Mouse (Mus musculus) midbrain, embryonic 14.5 days (tissue): ENCODE measurements at regions not wholly inside any gene's neighbourhood (a gene's known extent, or its start where the extent isn't known, plus 50 kb on each side); places are given as distances from the start of the nearest gene placed in this dataset.
"Not testable (repeated sequence)": the region's sequence is repeated elsewhere in the genome, so short reads cannot be mapped to it uniquely, and the experiment has no call there.

ENCODE experiments used
- ATAC-seq: fragments of 200-750 bp; cut with Nextera tagmentation; 2 replicates; pipeline ENCODE4 v1.8.0; 2017; ENCODE audit warnings: moderate number of reproducible peaks, moderate library complexity; ENCODE audit not compliant: low FRiP score, low TSS enrichment
- DNase-seq: peaks from one replicate; pipeline ENCODE4 v3.0.0-alpha.2; 2015
- H3K27ac ChIP-seq: fragments of 300-500 bp; sonication (generic); replicated peaks from 2 replicates; pipeline ENCODE4 v1.5.1; 2014; ENCODE audit warnings: mild to moderate bottlenecking, low read depth, low read length, moderate library complexity
- H3K27me3 ChIP-seq: fragments of 300-500 bp; sonication (generic); 2 replicates; pipeline ENCODE4 v1.6.1; 2014; ENCODE audit warnings: low read length, control low read depth, mixed read lengths; ENCODE audit not compliant: control insufficient read depth, insufficient read depth
- H3K36me3 ChIP-seq: fragments of 300-500 bp; sonication (generic); 2 replicates; pipeline ENCODE4 v1.6.1; 2014; ENCODE audit warnings: low read length, control low read depth; ENCODE audit not compliant: control insufficient read depth, insufficient read depth
- H3K4me1 ChIP-seq: fragments of 300-500 bp; sonication (generic); 2 replicates; pipeline ENCODE4 v1.6.1; 2014; ENCODE audit warnings: mild to moderate bottlenecking, antibody characterized with exemption, low read length, control low read depth; ENCODE audit not compliant: control insufficient read depth, insufficient read depth
- H3K4me2 ChIP-seq: fragments of 300-500 bp; sonication (generic); 2 replicates; pipeline ENCODE4 v1.6.1; 2014; ENCODE audit warnings: mild to moderate bottlenecking, low read length, moderate library complexity
- H3K4me3 ChIP-seq: fragments of 300-500 bp; sonication (generic); replicated peaks from 2 replicates; pipeline ENCODE4 v1.5.1; 2014; ENCODE audit warnings: low read depth, low read length
- H3K9ac ChIP-seq: fragments of 300-500 bp; sonication (generic); replicated peaks from 2 replicates; pipeline ENCODE4 v1.6.1; 2014; ENCODE audit warnings: mild to moderate bottlenecking, low read length, moderate library complexity
- H3K9me3 ChIP-seq: fragments of 300-500 bp; sonication (generic); 2 replicates; pipeline ENCODE4 v1.6.1; 2016; ENCODE audit warnings: low read length, control low read depth, mixed read lengths; ENCODE audit not compliant: control insufficient read depth
- WGBS: fragments of 180-500 bp; shearing (Covaris S2); extraction: QIAGEN DNeasy Blood & Tissue Kit; methylation state at CpG from one replicate; pipeline ENCODE4 v1.1.7; 2014; 5-methylcytosine and 5-hydroxymethylcytosine counted together

DNA sequence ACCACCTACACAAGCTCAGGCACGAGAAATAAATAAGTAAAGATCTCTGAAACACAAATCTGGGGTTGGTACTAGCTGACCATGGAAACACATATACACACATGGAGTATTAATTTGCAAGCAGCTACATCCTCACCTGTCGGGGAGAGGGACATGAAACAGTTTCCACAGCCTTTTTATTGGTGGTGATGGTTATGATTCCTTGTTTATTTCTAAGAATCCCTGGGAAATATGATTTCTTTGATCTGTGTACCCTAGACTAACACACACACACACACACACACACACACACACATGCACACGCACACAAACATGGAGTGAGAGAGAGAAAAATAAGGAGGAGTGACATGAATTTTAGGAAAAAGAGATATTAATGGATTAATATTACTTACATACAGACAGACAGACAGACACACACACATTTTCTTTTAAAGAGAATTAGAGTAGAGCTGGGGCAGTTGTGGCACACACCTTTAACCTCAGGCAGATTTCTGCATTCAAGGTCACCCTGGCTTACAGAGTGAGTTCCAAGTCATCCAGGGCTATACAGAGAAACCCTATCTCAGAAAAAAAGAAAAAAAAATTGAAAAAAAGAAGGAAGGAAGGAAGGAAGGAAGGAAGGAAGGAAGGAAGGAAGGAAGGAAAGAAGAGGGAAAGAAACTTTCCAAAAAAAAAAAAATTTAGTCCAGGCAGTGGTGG, 164.2 kb upstream of the Gdi2 start:
- ATAC-seq, H3K4me1 ChIP-seq, H3K9ac ChIP-seq, H3K27ac ChIP-seq, H3K9me3 ChIP-seq, H3K36me3 ChIP-seq, H3K4me2 ChIP-seq, H3K4me3 ChIP-seq, H3K27me3 ChIP-seq: not testable (repeated sequence)
- WGBS, result 46% methylated on average over 3 of the region's 3 CpGs
- DNase-seq, result peak; percentile 26

DNA sequence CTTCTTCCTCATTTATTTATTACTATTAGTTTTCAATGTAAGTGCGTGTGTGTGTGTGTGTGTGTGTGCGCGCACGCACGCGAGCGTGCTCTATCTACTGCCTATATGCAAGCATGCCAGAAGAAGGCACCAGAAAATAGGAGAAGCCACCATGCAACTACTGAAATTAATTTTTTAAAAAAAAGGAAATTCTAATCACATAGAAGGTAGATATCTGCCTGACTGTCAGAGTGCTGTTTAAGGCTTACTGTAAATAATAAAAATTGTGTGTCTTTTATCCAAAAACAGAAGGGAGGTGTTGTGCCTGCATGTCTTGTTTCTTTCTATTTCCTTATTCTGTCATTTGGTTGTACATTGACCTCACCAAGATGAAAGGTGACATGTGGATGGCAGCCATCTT, 163.1 kb upstream of the Gdi2 start:
- Histone ChIP-seq H3K27ac (no peak overlapping the region), H3K4me2 (no peak overlapping the region), H3K4me1 (no peaks in the 10 kb centered on the region), H3K9ac (no peak overlapping the region), H3K36me3 (no peaks in the 10 kb centered on the region), H3K9me3 (0 out of 2 replicates have a peak, but pooled peaks cover 2% of the 10 kb centered on the region), H3K27me3 (no peaks in the 10 kb centered on the region), H3K4me3 (no peak overlapping the region)
- no peak for DNase-seq
- ATAC-seq, result no peak
- 94% methylated on average over 7 of the region's 7 CpGs for WGBS

DNA sequence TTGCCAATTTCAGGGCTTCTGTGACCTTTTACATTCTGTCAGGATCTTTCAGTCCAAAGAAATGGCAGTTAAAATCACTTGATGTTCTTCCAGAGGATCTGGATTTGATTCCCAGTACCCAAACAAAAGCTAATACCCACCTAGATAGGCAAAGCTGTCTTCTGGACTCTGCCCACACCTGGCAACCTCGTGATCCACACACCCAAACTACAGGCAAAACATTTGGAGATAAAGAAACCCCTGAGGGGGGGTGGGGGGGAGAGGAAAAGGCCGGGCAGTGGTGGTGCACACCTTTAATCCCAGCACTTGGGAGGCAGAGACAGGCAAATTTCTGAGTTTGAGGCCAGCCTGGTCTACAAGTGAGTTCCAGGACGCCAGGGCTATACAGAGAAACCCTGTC, 160.1 kb upstream of the Gdi2 start:
- not testable (repeated sequence) for H3K4me1 ChIP-seq, H3K36me3 ChIP-seq, H3K4me2 ChIP-seq, DNase-seq, H3K9ac ChIP-seq, H3K27ac ChIP-seq, H3K4me3 ChIP-seq, H3K9me3 ChIP-seq, ATAC-seq, H3K27me3 ChIP-seq
- 59% methylated on average over 3 of the region's 3 CpGs for WGBS

DNA sequence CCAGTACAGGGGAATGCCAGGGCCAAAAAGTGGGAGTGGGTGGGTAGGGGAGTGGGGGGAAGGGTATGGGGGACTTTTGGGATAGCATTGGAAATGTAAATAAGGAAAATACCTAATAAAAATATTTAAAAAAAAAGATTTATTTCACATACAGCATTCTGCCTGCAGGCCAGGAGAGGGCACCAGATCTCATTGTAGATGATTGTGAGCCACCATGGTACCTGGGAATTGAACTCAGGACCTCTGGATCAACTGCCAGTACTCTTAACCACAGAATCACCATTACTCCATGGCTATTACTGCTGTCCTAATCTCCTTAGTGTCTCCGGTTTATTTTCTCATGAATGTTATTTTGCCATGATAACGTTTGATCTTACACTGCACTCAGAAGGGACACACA, 132.1 kb upstream of the Gdi2 start:
- WGBS, result 86% methylated on average over 2 of the region's 2 CpGs

DNA sequence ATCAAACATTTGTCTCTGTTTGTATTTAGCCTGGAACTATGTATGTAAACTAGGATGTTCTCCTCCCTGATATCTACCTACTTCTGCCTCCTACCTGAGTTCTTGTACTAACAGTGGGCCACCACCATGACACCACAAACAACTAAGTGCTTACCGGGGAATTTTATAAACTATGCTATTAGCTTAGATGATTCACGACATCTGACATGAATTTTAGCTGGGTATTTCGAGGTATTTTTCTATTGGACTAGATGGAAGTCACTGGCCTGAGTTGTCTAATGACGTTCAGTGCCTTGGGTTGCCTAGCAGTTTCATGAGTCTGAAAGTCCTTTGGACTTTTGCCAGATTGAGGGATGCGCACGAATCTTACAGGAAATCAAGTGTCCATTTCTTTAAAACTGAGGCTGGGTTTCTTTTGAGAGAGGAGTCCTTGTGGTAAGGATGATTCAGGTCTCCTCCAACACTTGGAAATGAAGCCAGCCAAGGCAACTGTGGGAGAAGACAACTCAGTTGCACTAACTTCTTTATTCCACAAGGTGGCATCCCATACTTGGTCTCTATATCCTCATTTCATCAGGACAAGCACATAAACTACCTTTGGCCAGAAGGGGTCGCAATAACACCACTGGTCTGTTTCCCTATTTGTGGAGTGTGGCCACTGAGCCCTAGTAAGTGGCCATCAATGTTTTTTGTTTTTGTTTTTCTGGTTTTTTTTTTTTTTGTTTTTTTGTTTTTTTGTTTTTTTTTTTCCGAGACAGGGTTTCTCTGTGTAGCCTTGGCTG, 131.4 kb upstream of the Gdi2 start:
- not testable (repeated sequence) for H3K9ac ChIP-seq, H3K27ac ChIP-seq, H3K27me3 ChIP-seq, H3K4me3 ChIP-seq, H3K36me3 ChIP-seq, H3K4me1 ChIP-seq, H3K4me2 ChIP-seq, H3K9me3 ChIP-seq
- 43% methylated on average over 8 of the region's 8 CpGs for WGBS
- DNase-seq (peak; percentile 81), ATAC-seq (peak; percentile 64; the same call in 1 of the 2 replicates)

More for the DNA sequence above, 132.1 kb upstream of the Gdi2 start:
- H3K27me3 ChIP-seq, DNase-seq, H3K4me3 ChIP-seq, ATAC-seq, H3K9me3 ChIP-seq, H3K4me2 ChIP-seq, H3K4me1 ChIP-seq, H3K27ac ChIP-seq, H3K9ac ChIP-seq, H3K36me3 ChIP-seq: not testable (repeated sequence)

DNA sequence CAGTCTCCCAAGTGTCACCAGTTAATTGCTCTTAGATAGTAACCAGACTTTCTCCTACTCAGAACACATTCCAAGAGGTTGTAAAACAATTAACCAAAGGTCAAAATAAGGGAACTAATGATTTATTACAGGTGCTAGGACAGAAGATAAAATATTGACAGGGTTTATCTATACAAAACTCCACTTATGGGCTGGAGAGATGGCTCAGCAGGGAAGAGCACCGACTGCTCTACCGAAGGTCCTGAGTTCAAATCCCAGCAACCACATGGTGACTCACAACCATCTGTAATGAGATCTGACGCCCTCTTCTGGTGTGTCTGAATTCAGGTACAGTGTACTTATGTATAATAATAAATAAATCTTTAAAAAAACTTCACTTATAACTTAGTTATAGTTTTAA, 127.6 kb upstream of the Gdi2 start:
- 69% methylated on average over 3 of the region's 3 CpGs for WGBS
- H3K36me3 ChIP-seq, H3K27ac ChIP-seq: not testable (repeated sequence)

DNA sequence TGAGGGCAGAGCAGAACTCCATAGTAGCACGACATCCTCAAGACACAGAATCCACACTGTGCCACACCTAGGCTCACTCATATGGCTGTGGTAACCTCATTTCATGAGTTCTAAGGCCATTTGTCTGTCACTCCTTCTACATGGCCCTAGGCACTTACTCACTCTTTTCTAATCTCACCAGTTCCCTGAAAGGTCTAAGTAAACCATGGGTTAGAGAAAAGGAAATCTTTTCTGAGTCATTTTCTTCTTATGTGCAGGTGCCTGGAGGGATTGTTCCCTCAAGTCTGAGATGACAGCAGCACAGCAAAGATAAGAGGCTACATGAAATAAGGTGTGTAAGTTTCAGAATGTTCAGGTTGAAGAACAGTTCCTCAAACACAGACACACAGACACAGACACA, 120.8 kb upstream of the Gdi2 start:
- 73% methylated on average over 1 of the region's 1 CpGs for WGBS
- Histone ChIP-seq H3K36me3 (no peaks in the 10 kb centered on the region), H3K4me2 (no peak overlapping the region), H3K9ac (no peak overlapping the region), H3K27me3 (no peaks in the 10 kb centered on the region), H3K9me3 (peaks cover 4% of the 10 kb centered on the region; the same call in 1 of the 2 replicates), H3K4me3 (no peak overlapping the region), H3K27ac (no peak overlapping the region), H3K4me1 (no peaks in the 10 kb centered on the region)
- ATAC-seq, result no peak
- DNase-seq, result no peak

More for the DNA sequence above, 127.6 kb upstream of the Gdi2 start:
- H3K9ac ChIP-seq, H3K4me2 ChIP-seq, H3K27me3 ChIP-seq, DNase-seq, H3K4me1 ChIP-seq, ATAC-seq, H3K9me3 ChIP-seq, H3K4me3 ChIP-seq: not testable (repeated sequence)

DNA sequence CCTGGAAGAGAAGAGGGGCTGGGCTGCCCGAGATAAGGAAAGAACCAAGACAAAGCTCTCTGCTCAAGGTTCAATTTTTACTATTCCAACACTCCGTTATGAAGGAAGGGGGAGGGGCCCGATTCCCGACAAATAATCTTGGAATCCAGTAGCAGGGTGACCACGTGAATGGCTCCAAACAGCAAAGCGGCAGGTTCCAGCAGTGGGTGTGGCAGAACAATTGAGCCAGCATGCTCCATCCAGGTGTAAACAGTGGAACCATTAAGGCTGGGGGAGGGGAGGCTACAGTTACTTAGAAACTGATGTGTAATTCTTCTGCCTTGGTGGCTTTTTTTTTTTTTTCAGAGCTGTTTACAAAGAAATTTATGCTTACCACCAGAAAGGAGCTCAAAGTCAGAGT, 82.5 kb upstream of the Gdi2 start:
- H3K27ac ChIP-seq, H3K36me3 ChIP-seq, H3K9me3 ChIP-seq, H3K4me3 ChIP-seq, H3K4me1 ChIP-seq, H3K4me2 ChIP-seq, ATAC-seq, DNase-seq, H3K9ac ChIP-seq, H3K27me3 ChIP-seq: not testable (repeated sequence)
- WGBS, result 85% methylated on average over 6 of the region's 6 CpGs

DNA sequence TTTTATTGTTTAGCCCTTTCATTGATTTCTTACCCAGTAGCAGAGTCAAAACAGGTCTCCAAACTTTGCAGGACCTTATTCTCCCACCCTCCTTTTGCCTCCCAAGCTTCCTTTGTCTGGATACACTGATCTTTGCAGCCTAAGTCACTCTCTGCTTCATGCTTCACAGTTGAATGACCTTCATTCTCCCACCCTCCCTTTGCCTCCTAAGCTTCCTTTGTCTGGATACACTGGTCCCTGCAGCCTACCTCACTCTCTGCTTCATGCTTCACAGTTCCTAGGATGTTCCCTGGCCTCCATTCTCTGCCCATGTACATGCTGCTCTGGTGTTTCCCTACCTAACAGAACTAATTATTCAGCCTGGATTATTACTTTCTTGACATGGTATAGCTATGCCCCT, 61.0 kb upstream of the Gdi2 start:
- no peaks in the 10 kb centered on the region for H3K9me3 ChIP-seq
- H3K4me2 ChIP-seq, result no peak overlapping the region
- no peak overlapping the region for H3K4me3 ChIP-seq
- H3K27ac ChIP-seq, result no peak overlapping the region
- no peaks in the 10 kb centered on the region for H3K27me3 ChIP-seq
- H3K4me1 ChIP-seq, result no peaks in the 10 kb centered on the region
- H3K9ac ChIP-seq, result no peak overlapping the region
- no peak for ATAC-seq
- no peaks in the 10 kb centered on the region for H3K36me3 ChIP-seq
- DNase-seq, result no peak
